Mouse (Mus musculus): ENCODE measurements around the gene Snrnp48.

Snrnp48 gene

DNA sequence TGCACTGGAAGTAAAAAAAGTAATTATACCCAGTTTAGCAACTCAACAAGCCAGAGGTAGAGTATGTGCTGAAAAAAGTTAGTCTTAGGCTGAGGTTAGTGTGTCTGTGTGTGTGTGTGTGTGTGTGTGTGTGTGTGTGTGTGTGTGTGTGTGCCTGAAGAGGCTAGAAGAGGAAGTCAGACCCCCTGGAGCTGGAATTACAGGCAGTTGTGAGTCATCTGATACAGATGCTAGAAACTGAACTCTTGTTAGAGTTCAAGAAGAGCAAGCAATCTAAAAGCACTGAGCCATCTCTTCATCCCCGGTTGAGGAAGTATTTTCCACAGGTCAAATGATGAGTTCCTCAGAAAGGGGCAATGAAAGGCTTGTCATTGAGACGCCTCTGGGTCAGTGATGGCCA lies 54.2 kb downstream of the Snrnp48 start:
- DNase-seq (ENCODE audit: low read depth, low spot score) = peak; percentile 57

- DNase-seq (ENCODE audit: low read depth, low spot score) = no peak
Observed at GRCm38 (mm10) chr13:38269055-38269692, 64.4 kb downstream of the Snrnp48 start.

GRCm38 (mm10) chr13:38272624-38273023 lies 67.9 kb downstream of the Snrnp48 start:
- no peak for DNase-seq (ENCODE audit: low read depth, low spot score)

All from 3T3-L1 (cell line).